Mouse (Mus musculus): Measurements from ENCODE around the gene Trpm1. TPM values are rescaled to one million over a fixed set of nuclear protein-coding genes. Genes with fewer than 3 reads are reported as not detected.

Gene Trpm1
- polyA plus RNA-seq, 1 experiment from 2014 or later, result 0.41 TPM

DNA sequence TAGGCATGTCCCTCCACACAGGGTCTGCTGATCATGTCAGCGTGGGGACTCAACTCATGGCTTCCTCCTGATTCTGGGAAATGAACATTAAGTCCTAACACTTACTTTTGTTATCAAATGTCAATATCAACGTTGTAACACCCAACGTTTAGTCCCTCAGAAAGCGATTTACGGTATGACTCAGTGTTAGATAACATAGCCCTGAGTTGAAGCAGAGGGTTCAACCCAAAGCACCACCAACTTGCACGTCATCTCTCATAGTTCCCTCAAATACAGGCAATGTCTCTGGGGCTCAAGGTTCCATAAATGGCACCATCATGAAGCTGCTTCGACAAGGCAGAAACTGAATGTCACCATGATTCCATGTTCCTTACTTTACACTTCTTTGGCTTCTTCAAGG, 96.8 kb downstream of the Trpm1 start:
- H3K4me3 ChIP-seq (ENCODE audit: low read depth, low read length), result no peak overlapping the region
- H3K9me3 ChIP-seq (ENCODE audit: control insufficient read depth, low read length), result no peaks in the 10 kb centered on the region
- no peaks in the 10 kb centered on the region for H3K36me3 ChIP-seq (ENCODE audit: control insufficient read depth, insufficient read depth, low read length)
- 0 out of 2 replicates have a peak, but pooled peaks cover 2% of the 10 kb centered on the region for H3K4me1 ChIP-seq (ENCODE audit: control insufficient read depth, insufficient read depth, low read length)
- H3K27me3 ChIP-seq (ENCODE audit: control insufficient read depth, insufficient read depth, low read length), result no peaks in the 10 kb centered on the region
- ATAC-seq (ENCODE audit: low FRiP score) (no peak), DNase-seq (ENCODE audit: low spot score, missing footprints) (no peak)
- WGBS, result 90% methylated on average over 7 of the region's 7 CpGs
- no peak overlapping the region for H3K4me2 ChIP-seq
- no peak overlapping the region for H3K9ac ChIP-seq (ENCODE audit: low read length)
- H3K27ac ChIP-seq (ENCODE audit: low read depth, low read length), result no peak overlapping the region

DNA sequence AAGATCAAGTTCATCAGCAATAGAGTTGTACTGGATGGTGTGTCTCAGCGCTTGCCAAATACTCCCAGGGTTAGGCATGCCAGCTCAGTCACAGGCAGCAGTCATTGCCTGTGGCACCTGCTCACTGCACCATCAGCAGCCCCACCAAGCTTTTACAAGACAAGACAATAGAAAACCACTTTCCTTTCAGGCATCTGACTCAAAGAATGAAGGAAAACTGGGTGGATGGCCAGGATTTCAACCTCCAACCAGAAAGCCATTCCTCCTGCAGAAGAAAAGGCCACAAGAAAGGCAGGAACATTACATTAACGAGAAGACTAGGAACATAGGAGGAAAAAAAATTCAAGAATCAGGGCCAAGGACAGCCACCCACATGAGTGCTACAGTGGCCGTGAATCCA, 100.1 kb downstream of the Trpm1 start:
- Histone ChIP-seq H3K4me2 (no peak overlapping the region), H3K36me3 (ENCODE audit: control insufficient read depth, insufficient read depth, low read length) (no peaks in the 10 kb centered on the region), H3K9ac (ENCODE audit: low read length) (no peak overlapping the region), H3K27ac (ENCODE audit: low read depth, low read length) (no peak overlapping the region), H3K4me1 (ENCODE audit: control insufficient read depth, insufficient read depth, low read length) (no peaks in the 10 kb centered on the region), H3K4me3 (ENCODE audit: low read depth, low read length) (no peak overlapping the region), H3K9me3 (ENCODE audit: control insufficient read depth, low read length) (no peaks in the 10 kb centered on the region), H3K27me3 (ENCODE audit: control insufficient read depth, insufficient read depth, low read length) (no peaks in the 10 kb centered on the region)
- WGBS, result 95% methylated on average over 3 of the region's 3 CpGs
- DNase-seq (ENCODE audit: low spot score, missing footprints) (no peak), ATAC-seq (ENCODE audit: low FRiP score) (no peak)

DNA sequence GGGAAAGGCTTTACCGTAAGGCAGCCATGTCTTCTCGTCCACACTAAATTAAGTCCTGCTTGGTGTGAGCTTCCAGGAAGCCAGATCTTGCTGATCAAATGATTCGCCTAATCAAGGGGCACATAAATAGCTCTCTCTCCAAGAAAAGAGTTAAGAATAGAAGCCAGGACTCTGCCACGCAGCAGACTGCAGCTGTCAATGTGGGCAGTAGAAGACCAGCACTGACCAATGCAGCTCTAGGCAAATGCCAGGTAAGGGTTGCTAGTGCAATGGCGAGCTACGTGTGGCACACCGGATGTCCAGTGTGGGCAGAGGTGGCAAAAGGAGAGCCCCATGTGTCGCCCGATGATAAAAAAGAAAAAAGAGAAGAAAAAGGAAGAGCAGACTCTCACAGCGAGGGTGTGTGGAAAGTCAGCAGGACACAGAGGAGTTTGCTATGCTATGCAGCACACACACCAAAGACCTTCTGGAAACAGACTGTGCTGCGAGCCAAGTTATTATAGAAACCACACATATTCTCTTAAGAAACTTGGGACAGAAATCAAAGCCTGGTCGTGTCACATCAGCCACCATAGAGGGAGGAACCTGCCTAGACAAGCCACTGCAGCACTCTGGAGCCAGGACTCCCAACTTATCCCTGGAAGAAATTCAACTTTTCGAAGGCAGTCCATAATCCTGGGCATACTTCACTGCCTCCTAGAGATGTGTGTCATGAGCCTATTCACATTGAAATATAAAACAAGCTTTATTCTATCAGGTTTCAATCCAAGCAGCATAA, 112.1 kb downstream of the Trpm1 start:
- Histone ChIP-seq H3K27me3 (ENCODE audit: control insufficient read depth, insufficient read depth, low read length) (peaks cover 4% of the 10 kb centered on the region; the same call in 1 of the 2 replicates), H3K4me2 (no peak overlapping the region), H3K9me3 (ENCODE audit: control insufficient read depth, low read length) (no peaks in the 10 kb centered on the region; the same call in 1 of the 2 replicates), H3K4me1 (ENCODE audit: control insufficient read depth, insufficient read depth, low read length) (no peaks in the 10 kb centered on the region), H3K4me3 (ENCODE audit: low read depth, low read length) (no peak overlapping the region), H3K27ac (ENCODE audit: low read depth, low read length) (no peak overlapping the region), H3K36me3 (ENCODE audit: control insufficient read depth, insufficient read depth, low read length) (no peaks in the 10 kb centered on the region), H3K9ac (ENCODE audit: low read length) (no peak overlapping the region)
- ATAC-seq (ENCODE audit: low FRiP score), result no peak
- DNase-seq (ENCODE audit: low spot score, missing footprints), result peak; percentile 77
- WGBS, result 84% methylated on average over 13 of the region's 13 CpGs

GRCm38 (mm10) chr7:64266587-64266986, 113.0 kb downstream of the Trpm1 start:
- DNase-seq (ENCODE audit: low spot score, missing footprints), result peak; percentile 31
- no peaks in the 10 kb centered on the region for H3K9me3 ChIP-seq (ENCODE audit: control insufficient read depth, low read length)
- no peaks in the 10 kb centered on the region for H3K4me1 ChIP-seq (ENCODE audit: control insufficient read depth, insufficient read depth, low read length)
- no peak overlapping the region for H3K4me3 ChIP-seq (ENCODE audit: low read depth, low read length)
- no peaks in the 10 kb centered on the region for H3K36me3 ChIP-seq (ENCODE audit: control insufficient read depth, insufficient read depth, low read length)
- H3K9ac ChIP-seq (ENCODE audit: low read length), result no peak overlapping the region
- no peak for ATAC-seq (ENCODE audit: low FRiP score)
- peaks cover 4% of the 10 kb centered on the region; the same call in 1 of the 2 replicates for H3K27me3 ChIP-seq (ENCODE audit: control insufficient read depth, insufficient read depth, low read length)
- H3K27ac ChIP-seq (ENCODE audit: low read depth, low read length), result no peak overlapping the region
- WGBS, result 96% methylated on average over 4 of the region's 4 CpGs
- no peak overlapping the region for H3K4me2 ChIP-seq

- H3K27me3 ChIP-seq (ENCODE audit: control insufficient read depth, insufficient read depth, low read length), result peaks cover 4% of the 10 kb centered on the region; the same call in 1 of the 2 replicates
- peak; percentile 90 for DNase-seq (ENCODE audit: low spot score, missing footprints)
- no peak overlapping the region for H3K4me3 ChIP-seq (ENCODE audit: low read depth, low read length)
- H3K9me3 ChIP-seq (ENCODE audit: control insufficient read depth, low read length), result no peaks in the 10 kb centered on the region
- no peaks in the 10 kb centered on the region for H3K36me3 ChIP-seq (ENCODE audit: control insufficient read depth, insufficient read depth, low read length)
- peak; percentile 97 for ATAC-seq (ENCODE audit: low FRiP score)
- peak overlapping the region; percentile 81 for H3K27ac ChIP-seq (ENCODE audit: low read depth, low read length)
- WGBS, result 10% methylated on average over 4 of the region's 4 CpGs
- H3K4me1 ChIP-seq (ENCODE audit: control insufficient read depth, insufficient read depth, low read length), result peaks cover 8% of the 10 kb centered on the region; the same call in 1 of the 2 replicates
- peak overlapping the region; percentile 10; the same call in 1 of the 2 replicates for H3K4me2 ChIP-seq
- H3K9ac ChIP-seq (ENCODE audit: low read length), result no peak overlapping the region
Measured at GRCm38 (mm10) chr7:64271926-64272325, 118.3 kb downstream of the Trpm1 start.

DNA sequence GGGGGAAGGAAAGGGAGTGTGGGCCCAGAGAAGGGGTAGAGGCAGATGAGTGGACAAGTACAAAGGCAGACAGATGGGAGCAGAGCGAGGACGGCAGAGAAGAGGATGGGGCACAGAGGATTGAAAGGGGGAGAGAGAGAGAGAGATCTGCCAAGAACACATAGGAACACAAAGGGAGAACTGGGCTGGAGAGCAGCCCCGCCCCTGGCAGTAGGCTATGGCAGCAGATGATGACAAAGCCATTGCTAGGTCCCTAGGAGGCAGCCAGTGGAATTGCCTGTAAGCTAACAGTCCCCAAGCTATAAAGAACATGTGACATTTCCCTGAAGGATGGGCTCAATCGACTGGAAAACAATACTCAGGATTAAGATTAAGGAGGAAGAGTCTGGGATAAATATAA, 121.9 kb downstream of the Trpm1 start:
- Histone ChIP-seq H3K27ac (ENCODE audit: low read depth, low read length) (no peak overlapping the region), H3K9me3 (ENCODE audit: control insufficient read depth, low read length) (no peaks in the 10 kb centered on the region), H3K4me1 (ENCODE audit: control insufficient read depth, insufficient read depth, low read length) (peaks cover 8% of the 10 kb centered on the region; the same call in 1 of the 2 replicates), H3K9ac (ENCODE audit: low read length) (no peak overlapping the region), H3K36me3 (ENCODE audit: control insufficient read depth, insufficient read depth, low read length) (no peaks in the 10 kb centered on the region), H3K27me3 (ENCODE audit: control insufficient read depth, insufficient read depth, low read length) (no peaks in the 10 kb centered on the region), H3K4me3 (ENCODE audit: low read depth, low read length) (no peak overlapping the region), H3K4me2 (no peak overlapping the region)
- DNase-seq (ENCODE audit: low spot score, missing footprints) (peak; percentile 80), ATAC-seq (ENCODE audit: low FRiP score) (no peak)
- WGBS, result 56% methylated on average over 4 of the region's 4 CpGs

DNA sequence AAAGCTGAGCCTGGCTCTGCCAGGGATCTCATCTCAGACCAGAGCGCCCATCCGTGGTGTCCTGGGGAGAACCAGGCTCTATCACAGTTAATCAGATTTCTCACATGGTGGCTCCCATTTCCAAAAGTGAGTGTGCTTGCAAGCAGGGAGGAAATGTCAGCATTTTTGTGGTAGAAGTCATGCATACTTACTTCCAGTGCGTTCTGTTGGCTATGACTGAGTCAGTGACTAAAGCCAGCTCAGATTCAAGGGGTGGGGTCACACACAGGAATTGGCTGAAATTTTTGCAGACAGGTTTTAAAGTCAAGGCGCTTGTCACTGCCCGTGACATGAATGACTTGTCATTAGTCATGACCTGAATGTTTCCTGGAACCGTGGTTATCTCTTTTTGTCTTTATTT, 123.3 kb downstream of the Trpm1 start:
- H3K4me1 ChIP-seq (ENCODE audit: control insufficient read depth, insufficient read depth, low read length), result peaks cover 8% of the 10 kb centered on the region; the same call in 1 of the 2 replicates
- 65% methylated on average over 6 of the region's 6 CpGs for WGBS
- ATAC-seq (ENCODE audit: low FRiP score) (no peak), DNase-seq (ENCODE audit: low spot score, missing footprints) (no peak)
- H3K9me3 ChIP-seq (ENCODE audit: control insufficient read depth, low read length), result no peaks in the 10 kb centered on the region
- H3K27ac ChIP-seq (ENCODE audit: low read depth, low read length), result no peak overlapping the region
- H3K4me3 ChIP-seq (ENCODE audit: low read depth, low read length), result no peak overlapping the region
- H3K27me3 ChIP-seq (ENCODE audit: control insufficient read depth, insufficient read depth, low read length), result no peaks in the 10 kb centered on the region
- no peak overlapping the region for H3K9ac ChIP-seq (ENCODE audit: low read length)
- H3K36me3 ChIP-seq (ENCODE audit: control insufficient read depth, insufficient read depth, low read length), result no peaks in the 10 kb centered on the region
- no peak overlapping the region for H3K4me2 ChIP-seq

DNA sequence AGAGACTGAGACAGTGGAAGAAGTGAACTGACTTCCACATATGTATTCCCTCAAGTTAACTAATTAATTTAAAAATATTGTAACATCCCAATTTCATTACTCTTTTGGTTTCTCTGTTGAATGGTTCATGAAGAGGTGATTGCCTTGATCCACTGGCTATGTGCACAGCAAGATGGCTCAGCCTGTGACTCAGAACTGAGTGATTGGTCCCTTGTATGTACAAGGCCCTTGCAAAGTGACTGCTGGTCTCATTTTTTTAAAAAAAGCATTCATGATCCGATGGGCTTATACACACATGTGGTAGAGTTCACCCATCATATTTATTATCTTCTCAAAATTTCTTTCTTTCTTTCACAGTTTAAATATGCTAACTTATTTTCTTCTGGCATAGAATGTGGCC, 124.9 kb downstream of the Trpm1 start:
- 92% methylated on average over 1 of the region's 1 CpGs for WGBS
- H3K27ac ChIP-seq (ENCODE audit: low read depth, low read length), result no peak overlapping the region
- ATAC-seq (ENCODE audit: low FRiP score), result no peak

GRCm38 (mm10) chr7:64279548-64279947, 125.9 kb downstream of the Trpm1 start:
- ATAC-seq (ENCODE audit: low FRiP score) (no peak), DNase-seq (ENCODE audit: low spot score, missing footprints) (no peak)
- Histone ChIP-seq H3K4me3 (ENCODE audit: low read depth, low read length) (no peak overlapping the region), H3K9ac (ENCODE audit: low read length) (no peak overlapping the region), H3K9me3 (ENCODE audit: control insufficient read depth, low read length) (no peaks in the 10 kb centered on the region), H3K4me2 (no peak overlapping the region), H3K27me3 (ENCODE audit: control insufficient read depth, insufficient read depth, low read length) (no peaks in the 10 kb centered on the region), H3K27ac (ENCODE audit: low read depth, low read length) (no peak overlapping the region), H3K36me3 (ENCODE audit: control insufficient read depth, insufficient read depth, low read length) (no peaks in the 10 kb centered on the region), H3K4me1 (ENCODE audit: control insufficient read depth, insufficient read depth, low read length) (no peaks in the 10 kb centered on the region)
- WGBS, result 86% methylated on average over 3 of the region's 3 CpGs

More for the DNA sequence above, 124.9 kb downstream of the Trpm1 start:
- no peak for DNase-seq (ENCODE audit: low spot score, missing footprints)
- no peak overlapping the region for H3K4me3 ChIP-seq (ENCODE audit: low read depth, low read length)
- no peaks in the 10 kb centered on the region for H3K4me1 ChIP-seq (ENCODE audit: control insufficient read depth, insufficient read depth, low read length)
- no peaks in the 10 kb centered on the region for H3K27me3 ChIP-seq (ENCODE audit: control insufficient read depth, insufficient read depth, low read length)
- H3K9me3 ChIP-seq (ENCODE audit: control insufficient read depth, low read length), result no peaks in the 10 kb centered on the region
- H3K4me2 ChIP-seq, result no peak overlapping the region
- H3K36me3 ChIP-seq (ENCODE audit: control insufficient read depth, insufficient read depth, low read length), result no peaks in the 10 kb centered on the region
- no peak overlapping the region for H3K9ac ChIP-seq (ENCODE audit: low read length)
